Mouse (Mus musculus) heart, embryonic 16.5 days (tissue): ENCODE measurements around the gene Slc22a23. TPM values are rescaled to one million over a fixed set of nuclear protein-coding genes. Genes with fewer than 3 reads are reported as not detected.
A peak's percentile ranks its signal among the peaks of the same experiment; 100 is the strongest.

Experiments
- ATAC-seq: fragments of 200-750 bp; cut with Nextera tagmentation; replicated peaks from 2 replicates; pipeline ENCODE4 v1.8.0; 2017; ENCODE audit warnings: moderate number of reproducible peaks; ENCODE audit not compliant: insufficient read depth, low FRiP score; ENCODE audit errors: extremely low read depth
- H3K27ac ChIP-seq: fragments of 300-500 bp; sonication (generic); 2 replicates; pipeline ENCODE4 v1.5.1; 2014; ENCODE audit warnings: mild to moderate bottlenecking, low read length, control low read depth, moderate library complexity
- H3K27me3 ChIP-seq: fragments of 300-500 bp; sonication (generic); 2 replicates; pipeline ENCODE4 v1.6.1; 2014; ENCODE audit warnings: low read length, mixed read lengths; ENCODE audit not compliant: control insufficient read depth, insufficient read depth
- H3K36me3 ChIP-seq: fragments of 300-500 bp; sonication (generic); 2 replicates; pipeline ENCODE4 v1.6.1; 2014; ENCODE audit not compliant: control insufficient read depth, insufficient read depth
- H3K4me1 ChIP-seq: fragments of 300-500 bp; sonication (generic); 2 replicates; pipeline ENCODE4 v1.6.1; 2014; ENCODE audit warnings: low read length, mixed read lengths; ENCODE audit not compliant: control insufficient read depth, insufficient read depth
- H3K4me2 ChIP-seq: fragments of 300-500 bp; sonication (generic); 2 replicates; pipeline ENCODE4 v1.6.1; 2014; ENCODE audit warnings: low read depth, mild to moderate bottlenecking, control low read depth, low read length
- H3K4me3 ChIP-seq: fragments of 300-500 bp; sonication (generic); 2 replicates; pipeline ENCODE4 v1.5.1; 2014; ENCODE audit warnings: mild to moderate bottlenecking, control low read depth, low read length
- H3K9ac ChIP-seq: fragments of 300-500 bp; sonication (generic); 2 replicates; pipeline ENCODE4 v1.6.1; 2014; ENCODE audit warnings: low read length, control low read depth
- H3K9me3 ChIP-seq: fragments of 300-500 bp; sonication (generic); replicated peaks from 2 replicates; pipeline ENCODE4 v1.6.1; 2016; ENCODE audit warnings: low read length; ENCODE audit not compliant: control insufficient read depth
- WGBS: fragments of 180-500 bp; shearing (Covaris S2); extraction: QIAGEN DNeasy Blood & Tissue Kit; methylation state at CpG from one replicate; pipeline ENCODE4 v1.1.7; 2014; 5-methylcytosine and 5-hydroxymethylcytosine counted together
- polyA plus RNA-seq: library from polyadenylated mRNA; unstranded; fragments of >200 nt; fragmentation: Nextera tagmentation; extraction: Ambion mirVana; gene quantifications from 2 replicates; pipeline ENCODE4 v1.2.1, GENCODE M21; 2015

Slc22a23 gene
- polyA plus RNA-seq, 1 experiment from 2014 or later: 3.3 TPM

GRCm38 (mm10) chr13:34143389-34143788 lies 201.6 kb downstream of the Slc22a23 start:
- H3K36me3 ChIP-seq: no peaks in the 10 kb centered on the region
- H3K9ac ChIP-seq: no peak overlapping the region
- H3K27me3 ChIP-seq: no peaks in the 10 kb centered on the region
- H3K4me2 ChIP-seq: no peak overlapping the region
- peaks cover 4% of the 10 kb centered on the region for H3K4me1 ChIP-seq
- no peak for ATAC-seq
- no peaks in the 10 kb centered on the region for H3K9me3 ChIP-seq
- H3K4me3 ChIP-seq: no peak overlapping the region
- H3K27ac ChIP-seq: no peak overlapping the region
- WGBS: 76% methylated on average over 5 of the region's 5 CpGs

DNA sequence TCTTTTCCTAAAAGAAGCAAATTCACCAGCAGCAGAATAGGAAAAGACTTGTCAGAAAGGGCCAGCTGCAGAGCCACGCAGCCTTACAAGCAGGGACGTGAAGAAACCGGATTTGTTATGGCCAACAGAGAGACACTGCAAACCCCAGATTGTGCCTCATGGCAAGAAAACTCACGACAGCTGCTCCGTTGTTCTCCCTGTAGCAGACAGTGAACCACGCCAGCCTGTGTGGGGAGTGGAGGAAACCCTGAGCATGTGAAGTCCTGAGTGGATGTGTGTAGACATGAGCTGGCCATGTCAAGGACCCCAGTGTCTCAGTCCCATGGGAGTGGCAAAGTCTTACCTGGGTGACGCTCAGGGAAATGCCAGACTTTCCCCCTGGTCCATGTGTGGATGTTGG lies 208.4 kb downstream of the Slc22a23 start:
- Histone ChIP-seq H3K9ac (no peak overlapping the region), H3K9me3 (no peaks in the 10 kb centered on the region), H3K4me1 (peaks cover 9% of the 10 kb centered on the region), H3K4me3 (no peak overlapping the region), H3K27me3 (peaks cover 3% of the 10 kb centered on the region), H3K36me3 (no peaks in the 10 kb centered on the region), H3K27ac (no peak overlapping the region), H3K4me2 (no peak overlapping the region)
- WGBS: 67% methylated on average over 7 of the region's 7 CpGs
- no peak for ATAC-seq

GRCm38 (mm10) chr13:34134276-34134675 lies 210.7 kb downstream of the Slc22a23 start:
- H3K4me3 ChIP-seq: no peak overlapping the region
- no peak overlapping the region for H3K4me2 ChIP-seq
- no peak for ATAC-seq
- peaks cover 14% of the 10 kb centered on the region for H3K4me1 ChIP-seq
- H3K36me3 ChIP-seq: no peaks in the 10 kb centered on the region
- 76% methylated on average over 7 of the region's 7 CpGs for WGBS
- H3K9me3 ChIP-seq: no peaks in the 10 kb centered on the region
- H3K27ac ChIP-seq: no peak overlapping the region
- H3K9ac ChIP-seq: no peak overlapping the region
- peaks cover 3% of the 10 kb centered on the region for H3K27me3 ChIP-seq

DNA sequence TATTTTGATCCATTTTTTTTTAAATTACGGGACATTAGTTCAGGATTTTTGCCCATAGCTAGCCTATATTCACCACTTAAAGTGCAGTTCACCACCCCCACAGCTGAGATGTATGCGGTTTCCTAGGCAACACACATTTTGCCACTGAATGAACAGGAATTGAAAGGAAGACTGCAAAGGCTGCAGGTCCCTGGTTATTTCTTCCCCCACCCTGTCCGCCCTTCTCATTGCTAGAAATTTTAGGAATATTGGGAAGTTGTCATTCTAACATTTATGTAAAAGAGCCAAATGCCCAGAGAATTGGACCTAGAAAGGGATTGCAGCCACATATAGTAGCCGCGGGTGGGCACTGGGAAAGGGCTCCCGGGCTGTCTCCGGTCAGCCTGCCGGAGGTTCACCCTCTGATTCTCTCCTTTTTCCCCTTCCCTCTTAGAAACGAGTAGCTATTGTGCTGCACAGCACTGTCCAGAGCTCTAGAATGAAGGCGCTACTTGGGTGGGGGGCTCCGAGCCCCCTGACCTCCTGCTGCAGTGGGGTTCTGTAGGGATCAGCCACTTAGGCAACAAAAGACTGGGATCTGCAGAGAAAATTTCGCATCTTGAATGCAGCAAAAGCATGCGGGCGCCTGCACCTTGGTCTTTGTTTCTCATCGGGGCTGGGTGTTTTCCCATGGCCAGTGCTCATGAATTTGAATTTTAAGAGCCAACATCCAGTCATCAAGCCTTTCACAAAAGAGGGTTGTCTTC lies 211.5 kb downstream of the Slc22a23 start:
- ATAC-seq: no peak
- no peaks in the 10 kb centered on the region for H3K9me3 ChIP-seq
- H3K27me3 ChIP-seq: peaks cover 3% of the 10 kb centered on the region
- H3K4me1 ChIP-seq: peaks cover 18% of the 10 kb centered on the region
- peak overlapping the region; percentile 55 for H3K4me2 ChIP-seq
- peak overlapping the region; percentile 3 for H3K9ac ChIP-seq
- H3K36me3 ChIP-seq: no peaks in the 10 kb centered on the region
- WGBS: 26% methylated on average over 15 of the region's 15 CpGs
- H3K4me3 ChIP-seq: peak overlapping the region; percentile 19; the same call in 1 of the 2 replicates
- no peak overlapping the region for H3K27ac ChIP-seq

DNA sequence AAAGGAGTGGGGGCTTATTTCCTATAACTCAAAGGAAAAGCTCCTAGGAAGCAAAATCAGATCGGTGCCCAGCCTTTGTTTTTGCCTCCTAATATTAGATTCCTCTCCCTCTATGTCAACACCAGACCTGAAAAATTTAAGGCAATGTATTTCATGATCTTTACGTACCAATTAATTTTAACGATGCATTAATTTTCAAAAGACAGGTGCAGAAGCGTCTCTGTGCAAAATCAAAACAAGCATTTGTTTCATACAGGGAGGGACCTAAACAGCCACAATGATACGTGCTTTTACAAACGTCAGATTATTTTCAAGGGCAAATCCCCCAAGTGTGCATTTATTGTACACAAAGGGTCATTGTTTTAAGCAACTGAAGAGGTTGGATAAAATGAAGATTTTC lies 212.1 kb downstream of the Slc22a23 start:
- H3K4me1 ChIP-seq: peaks cover 18% of the 10 kb centered on the region
- H3K4me3 ChIP-seq: peak overlapping the region; percentile 13; the same call in 1 of the 2 replicates
- 39% methylated on average over 6 of the region's 6 CpGs for WGBS
- H3K36me3 ChIP-seq: no peaks in the 10 kb centered on the region
- peaks cover 3% of the 10 kb centered on the region for H3K27me3 ChIP-seq
- peak overlapping the region; percentile 15; the same call in 1 of the 2 replicates for H3K27ac ChIP-seq
- no peak for ATAC-seq
- H3K9me3 ChIP-seq: no peaks in the 10 kb centered on the region
- 0 out of 2 replicates have a peak overlapping the region, but pooled peaks have one; percentile 87 for H3K9ac ChIP-seq
- H3K4me2 ChIP-seq: peak overlapping the region; percentile 80

DNA sequence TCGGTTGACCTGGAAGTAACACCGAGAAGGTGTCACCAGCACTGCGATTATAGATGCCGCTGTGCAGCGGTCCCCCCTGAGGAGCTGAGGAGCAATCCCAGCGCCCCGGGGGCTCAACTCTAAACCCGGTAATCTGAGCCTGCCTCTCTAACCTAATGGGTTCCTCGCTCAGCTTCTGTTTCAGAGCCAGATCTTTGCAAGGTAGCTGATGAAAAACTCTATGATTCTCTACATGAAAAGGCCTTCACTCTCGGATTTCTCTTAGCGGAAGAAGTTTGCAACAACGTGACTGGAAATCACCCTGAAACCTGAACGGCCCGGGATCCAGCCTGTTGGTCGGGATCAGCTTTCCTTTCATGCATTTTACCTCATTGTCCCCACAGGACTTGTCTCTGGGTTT lies 212.7 kb downstream of the Slc22a23 start:
- H3K9me3 ChIP-seq: no peaks in the 10 kb centered on the region
- peak overlapping the region; percentile 92 for H3K27ac ChIP-seq
- peak overlapping the region; percentile 83 for H3K4me3 ChIP-seq
- 7% methylated on average over 15 of the region's 15 CpGs for WGBS
- ATAC-seq: no peak
- H3K27me3 ChIP-seq: peaks cover 3% of the 10 kb centered on the region
- H3K4me2 ChIP-seq: peak overlapping the region; percentile 80
- H3K36me3 ChIP-seq: no peaks in the 10 kb centered on the region
- peak overlapping the region; percentile 87 for H3K9ac ChIP-seq
- H3K4me1 ChIP-seq: peaks cover 18% of the 10 kb centered on the region

DNA sequence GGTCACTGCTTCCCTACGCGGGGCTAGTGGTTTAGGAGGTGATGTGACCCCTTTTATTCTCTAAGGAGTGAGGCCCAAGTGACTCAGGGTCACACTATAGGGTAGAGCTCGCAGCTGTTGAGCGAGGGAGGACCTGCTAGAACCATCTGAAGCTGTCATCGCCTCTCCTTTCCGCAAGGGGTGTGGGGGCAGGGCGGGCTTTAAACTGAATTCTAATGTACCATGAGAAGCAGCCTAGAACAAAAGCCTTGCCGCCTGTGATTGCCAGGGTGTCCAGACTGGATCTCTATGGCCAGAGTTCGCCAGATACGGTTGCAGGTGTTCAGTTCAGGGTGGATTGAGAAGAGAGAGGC lies 213.3 kb downstream of the Slc22a23 start:
- H3K4me3 ChIP-seq: peak overlapping the region; percentile 83
- H3K27ac ChIP-seq: peak overlapping the region; percentile 92
- H3K27me3 ChIP-seq: peaks cover 3% of the 10 kb centered on the region
- 4% methylated on average over 10 of the region's 10 CpGs for WGBS
- H3K9me3 ChIP-seq: no peaks in the 10 kb centered on the region
- no peaks in the 10 kb centered on the region for H3K36me3 ChIP-seq
- H3K4me1 ChIP-seq: peaks cover 18% of the 10 kb centered on the region
- peak overlapping the region; percentile 87 for H3K9ac ChIP-seq
- H3K4me2 ChIP-seq: peak overlapping the region; percentile 80
- ATAC-seq: peak; percentile 26; the same call in 1 of the 2 replicates

- Histone ChIP-seq H3K9ac (peak overlapping the region; percentile 87), H3K4me1 (peaks cover 18% of the 10 kb centered on the region), H3K36me3 (no peaks in the 10 kb centered on the region), H3K4me2 (peak overlapping the region; percentile 80), H3K27ac (peak overlapping the region; percentile 92), H3K9me3 (no peaks in the 10 kb centered on the region), H3K4me3 (peak overlapping the region; percentile 83), H3K27me3 (peaks cover 3% of the 10 kb centered on the region)
- under 1% methylated on average over 24 of the region's 24 CpGs for WGBS
- peak; percentile 67 for ATAC-seq
Measured at GRCm38 (mm10) chr13:34131011-34131707, 213.8 kb downstream of the Slc22a23 start.

DNA sequence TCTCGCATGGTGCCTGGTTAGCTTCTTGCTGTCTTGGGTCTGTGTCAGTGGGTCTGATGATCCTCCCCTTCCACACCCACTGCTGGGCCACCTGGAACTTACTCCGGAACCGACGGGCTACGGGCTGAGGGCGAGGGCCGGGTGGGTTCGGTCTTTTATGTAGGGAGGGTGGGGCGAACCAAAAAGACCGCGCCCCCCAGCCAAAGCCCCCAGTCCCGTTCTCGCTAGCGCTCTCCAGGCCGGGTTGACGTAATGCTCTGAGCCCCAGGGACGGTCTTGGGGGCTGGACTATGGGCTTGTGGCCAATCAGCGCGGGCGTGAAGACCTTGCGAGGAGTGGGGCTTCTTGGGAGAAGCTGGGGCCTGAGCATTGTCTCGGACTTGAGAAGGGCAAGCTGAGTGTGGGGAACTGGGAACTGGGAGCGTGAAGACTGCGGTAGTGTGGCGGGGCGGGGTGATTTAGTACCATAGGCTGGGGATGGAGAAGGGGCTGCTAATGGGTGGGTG lies 214.7 kb downstream of the Slc22a23 start, which contains the start of gene Tubb2b:
Tubb2b (minus strand) TSS at position 241 of the 506 bp plus-strand sequence.
- Histone ChIP-seq H3K4me1 (peaks cover 20% of the 10 kb centered on the region), H3K4me3 (peak within 1 kb of the TSS; percentile 83), H3K27me3 (peaks cover 3% of the 10 kb centered on the region), H3K9me3 (no peaks in the 10 kb centered on the region), H3K36me3 (no peaks in the 10 kb centered on the region), H3K4me2 (peak within 1 kb of the TSS; percentile 80), H3K9ac (peak within 1 kb of the TSS; percentile 87), H3K27ac (peak within 1 kb of the TSS; percentile 92)
- ATAC-seq: peak; percentile 90
- WGBS: under 1% methylated on average over 26 of the region's 26 CpGs
